Mouse (Mus musculus) gastrocnemius, postnatal 4 days (tissue): ENCODE results near the gene Neil3. TPM values are rescaled to one million over a fixed set of nuclear protein-coding genes. Genes with fewer than 3 reads are reported as not detected.

Source experiments
- DNase-seq, 2 experiments: peaks; one replicate each; pipeline ENCODE4 v3.0.0; 2021 to 2022; ENCODE audit warnings: low spot score in 2 of 2, mixed read lengths in 2 of 2
- long read RNA-seq, 2 experiments: library from polyadenylated mRNA; stranded (forward); transcript quantifications; one replicate each; pipeline ENCODE4 v2.0.0; 2021
- total RNA-seq, 2 experiments: library from RNA; stranded (reverse); gene quantifications; 2 replicates each; pipeline ENCODE4 v1.2.3; 2021

Gene Neil3
- 10 to 100 TPM; 13.8 to 15.6 TPM for total RNA-seq
- long read RNA-seq, experiment 1, partial matches to known transcripts, result 1 of 7 reads
- long read RNA-seq, experiment 1, other reads (novel, unspliced or antisense), result 2 of 7 reads
- long read RNA-seq, experiment 2, partial matches to known transcripts, result 1 of 6 reads
- long read RNA-seq, experiment 2, other reads (novel, unspliced or antisense), result 1 of 6 reads

GRCm38 (mm10) chr8:53638495-53639171, at the start of gene Neil3:
Gene Neil3 (minus strand): TSS chr8:53639065.
- DNase-seq, result peak; percentile 74 to 88

DNA sequence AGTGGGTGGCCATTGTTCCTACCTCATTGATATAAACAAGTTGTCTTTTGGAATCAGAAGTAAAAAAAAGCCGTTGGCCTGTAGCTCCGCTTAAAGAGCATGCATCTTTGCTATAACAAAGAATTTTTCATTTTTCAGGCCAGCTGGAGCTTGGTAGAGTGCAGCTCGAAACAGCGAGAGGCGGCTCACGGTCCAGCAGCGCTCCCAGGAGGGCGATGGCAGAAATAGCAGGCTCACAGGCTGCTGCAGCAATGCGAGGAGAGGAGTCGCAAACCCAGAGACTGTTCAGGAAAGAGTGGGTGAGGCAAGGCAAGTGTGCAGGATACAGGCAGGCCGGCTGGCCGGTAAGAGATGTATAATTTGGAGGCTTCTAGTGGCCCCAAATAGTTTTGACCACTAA, 42.0 kb upstream of the Neil3 start:
- DNase-seq, result peak; percentile 40 to 63

DNA sequence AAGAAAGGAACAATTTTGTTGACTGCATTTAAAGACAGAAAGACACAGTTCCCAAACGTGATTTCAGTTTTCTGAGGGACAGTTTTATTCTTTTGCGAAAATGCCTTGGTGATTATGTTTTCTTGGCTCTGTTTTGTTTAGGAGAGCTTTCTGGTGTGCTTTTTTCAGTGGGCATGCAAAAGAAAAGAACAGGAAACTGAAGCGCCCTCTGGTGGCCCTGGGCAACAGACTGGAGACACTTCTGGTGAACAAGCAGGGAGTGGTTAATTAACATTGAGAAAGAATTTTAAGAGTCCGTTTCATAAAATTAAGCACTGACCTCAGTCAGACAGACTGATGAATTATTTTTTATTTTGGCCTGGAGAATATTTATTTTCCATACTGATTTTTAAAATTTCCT, 25.1 kb upstream of the Neil3 start:
- peak in 1 of 2 experiments; percentile 60 for DNase-seq

DNA sequence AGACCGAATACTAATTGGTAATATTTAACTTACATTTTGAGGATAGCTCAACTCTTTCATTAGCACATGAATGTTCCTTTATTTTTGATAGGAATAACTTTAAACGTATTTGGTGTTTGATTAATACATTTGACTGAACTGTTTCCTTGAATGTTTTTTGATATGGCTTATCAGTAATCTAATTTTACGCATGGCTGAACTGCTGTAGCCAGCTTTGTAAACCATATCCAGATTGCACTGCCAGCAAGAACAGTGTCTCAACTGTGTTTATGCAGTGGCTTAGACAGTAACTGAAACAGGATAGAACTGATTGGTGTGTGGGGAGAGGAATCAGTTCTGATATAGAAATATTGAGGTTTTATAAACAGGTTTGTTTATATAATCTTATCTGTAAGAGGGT, 22.6 kb upstream of the Neil3 start:
- no peak for DNase-seq

GRCm38 (mm10) chr8:53630618-53631017, 8.2 kb downstream of the Neil3 start:
- DNase-seq, result no peak

GRCm38 (mm10) chr8:53628864-53629415, 9.9 kb downstream of the Neil3 start:
- no peak for DNase-seq

GRCm38 (mm10) chr8:53623425-53623824, 15.4 kb downstream of the Neil3 start:
- no peak for DNase-seq

- no peak for DNase-seq
Measured at GRCm38 (mm10) chr8:53619196-53619595, 19.7 kb downstream of the Neil3 start.

DNA sequence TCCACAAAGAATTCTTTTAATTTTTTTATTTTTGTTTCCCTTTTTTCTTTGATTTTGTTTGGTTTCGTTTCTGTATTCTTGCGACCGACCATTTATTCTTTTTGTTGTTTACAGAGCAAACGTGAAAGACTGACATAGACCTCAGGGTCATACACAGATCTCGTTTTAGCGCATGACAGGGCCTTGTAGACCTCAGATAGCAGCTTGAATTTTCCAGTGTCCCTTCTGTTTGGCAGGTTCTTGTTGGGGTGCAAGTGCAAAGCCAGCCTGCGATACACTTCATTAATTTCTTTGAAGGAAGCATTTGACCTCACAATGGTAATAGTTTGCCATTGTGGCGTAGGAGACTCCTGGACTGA, 24.6 kb downstream of the Neil3 start:
- DNase-seq, result no peak

DNA sequence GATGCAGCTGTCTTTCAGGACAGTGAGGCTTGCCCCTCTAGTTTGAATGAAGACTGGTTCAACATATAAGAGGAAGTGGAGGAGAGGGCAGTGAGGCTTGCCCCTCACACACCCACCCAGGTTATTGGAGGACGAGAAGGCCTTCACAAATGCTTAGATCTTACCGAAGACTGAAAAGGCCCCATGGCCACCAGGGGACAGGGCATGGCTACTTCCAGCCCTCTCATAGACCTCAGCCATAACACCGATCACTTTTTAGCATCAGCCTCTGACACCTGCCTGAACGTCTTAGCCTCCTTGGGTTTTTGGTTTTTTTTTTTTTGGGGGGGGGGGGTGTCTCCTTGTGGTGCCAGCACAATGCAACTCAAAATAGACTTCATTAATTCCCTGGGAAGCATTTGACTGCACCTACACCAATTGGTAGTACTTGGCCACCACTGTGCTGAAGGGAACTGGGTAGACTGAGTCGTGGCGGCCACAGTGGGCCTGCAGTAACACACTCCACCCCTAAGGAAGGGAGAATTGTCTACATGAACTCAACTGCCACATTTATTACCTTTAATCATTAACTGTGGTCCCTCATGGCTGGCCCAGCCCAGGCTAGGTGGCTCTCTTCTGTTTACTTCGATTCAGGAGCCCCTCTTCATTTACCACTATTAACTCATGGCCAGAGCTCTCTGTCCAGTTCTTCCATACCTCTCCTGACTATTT, 25.1 kb downstream of the Neil3 start:
- no peak for DNase-seq

DNA sequence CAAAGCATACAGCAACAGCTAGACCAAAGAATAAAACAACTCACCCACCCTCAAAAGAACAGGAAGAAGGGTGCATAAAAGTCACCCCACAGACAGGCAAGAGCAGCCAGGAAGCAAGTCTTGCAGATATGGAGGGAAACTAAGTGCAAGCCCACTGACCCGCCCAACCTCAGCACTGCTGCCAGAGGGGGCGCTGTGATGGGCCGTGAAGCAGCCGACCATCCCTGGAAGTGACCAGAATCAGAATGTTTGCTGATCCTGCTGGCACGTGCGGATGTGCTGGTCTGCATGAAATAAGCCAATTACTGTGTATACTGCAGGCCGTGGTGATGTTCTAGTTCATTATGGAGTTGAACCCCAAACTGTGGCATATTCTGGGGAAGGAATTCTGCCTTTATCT, 26.6 kb downstream of the Neil3 start:
- no peak for DNase-seq

DNA sequence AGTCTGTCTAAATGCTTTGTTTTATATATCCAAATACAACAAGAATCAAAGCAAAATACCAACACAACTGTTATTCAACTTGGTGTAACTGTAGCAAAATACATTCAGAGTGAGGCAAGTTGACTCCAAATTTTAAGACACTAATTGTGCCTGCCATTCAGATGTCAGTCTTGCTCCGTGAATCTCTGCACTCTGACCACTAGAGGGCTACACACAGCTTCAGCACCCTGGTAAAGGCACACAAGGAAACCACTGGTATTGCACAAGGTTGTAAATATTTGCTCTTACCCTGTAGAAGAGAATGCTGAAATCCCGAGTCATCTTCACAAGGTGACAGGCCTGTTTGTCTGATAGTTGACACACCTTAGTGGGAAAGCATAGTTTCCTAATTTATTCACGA, 31.8 kb downstream of the Neil3 start:
- no peak for DNase-seq

DNA sequence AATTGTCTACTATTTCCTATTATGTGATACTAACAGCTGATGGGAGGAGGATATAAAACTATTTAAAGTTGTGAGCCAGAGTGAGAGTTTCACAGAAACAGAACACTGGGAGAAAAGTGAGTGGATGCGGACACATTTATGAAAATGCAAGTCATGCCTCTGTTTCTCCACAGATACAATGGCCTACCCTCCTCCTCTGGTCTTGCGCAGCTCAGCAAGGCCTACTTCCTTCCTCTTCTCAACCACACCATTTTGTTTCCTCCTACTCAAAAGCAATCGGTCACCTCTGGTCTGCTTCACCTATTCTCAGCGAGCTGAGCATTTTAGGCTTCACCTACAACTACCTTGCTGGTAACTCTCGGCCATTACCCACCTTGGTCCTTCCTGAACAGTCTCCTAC, 34.0 kb downstream of the Neil3 start:
- no peak for DNase-seq

GRCm38 (mm10) chr8:53603672-53604071, 35.2 kb downstream of the Neil3 start:
- DNase-seq, result no peak

GRCm38 (mm10) chr8:53600826-53601225, 38.0 kb downstream of the Neil3 start:
- DNase-seq, result no peak

- no peak for DNase-seq
Measured at GRCm38 (mm10) chr8:53600025-53600811, 38.6 kb downstream of the Neil3 start.

DNA sequence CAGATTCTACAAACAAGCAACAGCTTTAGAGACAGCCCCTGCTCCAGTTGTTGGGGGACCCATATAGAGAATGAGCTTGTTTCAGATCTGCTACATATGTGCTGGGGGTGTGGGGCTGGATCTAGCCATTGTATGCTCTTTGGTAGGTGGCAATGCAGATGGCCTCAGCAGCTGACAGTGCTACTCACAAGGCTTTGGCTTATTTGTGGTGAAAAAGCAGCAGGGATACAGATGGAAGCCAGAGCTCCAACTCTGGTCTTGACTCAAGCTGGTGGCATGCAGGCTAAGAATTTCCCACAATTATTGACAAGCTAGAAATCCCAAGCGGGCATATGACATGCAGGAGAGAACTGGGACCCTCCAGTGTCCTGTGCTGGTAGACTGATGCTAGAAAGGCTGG, 40.8 kb downstream of the Neil3 start:
- DNase-seq, result no peak

DNA sequence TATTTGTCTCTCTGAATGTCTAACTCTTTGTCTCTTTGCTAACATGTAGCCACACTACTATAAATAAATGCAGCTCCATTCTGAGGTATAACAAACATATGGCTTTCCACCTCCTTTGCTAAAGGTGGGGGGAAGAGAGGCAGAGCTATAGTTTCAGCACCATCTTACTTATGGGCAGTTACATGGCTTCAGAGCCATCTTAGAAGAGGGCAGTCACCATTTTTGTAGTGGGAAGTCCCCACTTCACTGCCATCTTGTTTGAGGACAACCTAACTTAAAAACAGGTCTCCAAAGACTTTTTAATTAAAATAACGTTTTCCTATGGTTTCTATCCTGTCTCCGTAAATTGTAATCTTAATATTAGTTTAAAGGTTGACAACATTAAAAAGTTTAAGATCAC, 47.1 kb downstream of the Neil3 start:
- DNase-seq, result no peak

GRCm38 (mm10) chr8:53573600-53573999, 65.3 kb downstream of the Neil3 start:
- no peak for DNase-seq

GRCm38 (mm10) chr8:53566223-53566622, 72.6 kb downstream of the Neil3 start:
- no peak for DNase-seq

- DNase-seq, result no peak
Measured at GRCm38 (mm10) chr8:53562441-53563040, 76.3 kb downstream of the Neil3 start.
